8 mouse cellular contexts compared by ENCODE assay signal in genomic region chr19:45075323-45076035, GRCm38 (mm10). TPM values are rescaled to one million over a fixed set of nuclear protein-coding genes. Genes with fewer than 3 reads are reported as not detected.
DNase-seq lines count a peak whose midpoint lies in the region; ATAC-seq and TF ChIP-seq lines count a peak whose summit lies in the region.

No protein-coding gene starts in this region.

- H3K27ac ChIP-seq in lung, embryonic 15.5 days: peak overlapping the region; percentile 45
- H3K27ac ChIP-seq in heart, embryonic 15.5 days: peak overlapping the region; percentile 95
- H3K27ac ChIP-seq in liver, embryonic 11.5 days (ENCODE audit: low read depth, low read length): peak overlapping the region; percentile 8; the same call in 1 of the 2 replicates
- peak overlapping the region; percentile 22; the same call in 1 of the 2 replicates for H3K27ac ChIP-seq in olfactory bulb, adult 2 months (ENCODE audit: insufficient read depth, low read depth, low read length)

- H3K36me3 ChIP-seq in lung, embryonic 15.5 days: no peaks in the 10 kb centered on the region
- H3K36me3 ChIP-seq in heart, embryonic 15.5 days: no peaks in the 10 kb centered on the region
- no peaks in the 10 kb centered on the region for H3K36me3 ChIP-seq in liver, embryonic 11.5 days (ENCODE audit: control insufficient read depth, insufficient read depth, low read length)

- H3K4me2 ChIP-seq in lung, embryonic 15.5 days: peak overlapping the region; percentile 96
- H3K4me2 ChIP-seq in heart, embryonic 15.5 days: peak overlapping the region; percentile 99
- peak overlapping the region; percentile 85 for H3K4me2 ChIP-seq in liver, embryonic 11.5 days

- H3K4me1 ChIP-seq in lung, embryonic 15.5 days: peaks cover 56% of the 10 kb centered on the region
- H3K4me1 ChIP-seq in heart, embryonic 15.5 days (replicated peaks): peaks cover 61% of the 10 kb centered on the region
- H3K4me1 ChIP-seq in liver, embryonic 11.5 days (replicated peaks; ENCODE audit: control insufficient read depth, insufficient read depth, low read length): peaks cover 35% of the 10 kb centered on the region
- H3K4me1 ChIP-seq in olfactory bulb, adult 2 months (ENCODE audit: control insufficient read depth, insufficient read depth, low read length): peaks cover 29% of the 10 kb centered on the region

- peaks cover 54% of the 10 kb centered on the region for H3K27me3 ChIP-seq in lung, embryonic 15.5 days
- H3K27me3 ChIP-seq in heart, embryonic 15.5 days: peaks cover 43% of the 10 kb centered on the region
- peaks cover 51% of the 10 kb centered on the region for H3K27me3 ChIP-seq in liver, embryonic 11.5 days (replicated peaks; ENCODE audit: control insufficient read depth, insufficient read depth, low read length)

- peak; percentile 35 for ATAC-seq in lung, embryonic 15.5 days (ENCODE audit: borderline replicate concordance, extremely low read depth, low FRiP score, low TSS enrichment)
- ATAC-seq in heart, embryonic 15.5 days (replicated peaks; ENCODE audit: insufficient number of reproducible peaks, insufficient read depth, low FRiP score, low read depth): peak; percentile 34
- ATAC-seq in liver, embryonic 11.5 days (replicated peaks; ENCODE audit: low FRiP score): peak; percentile 33

- H3K4me3 ChIP-seq in lung, embryonic 15.5 days: peak overlapping the region; percentile 61
- H3K4me3 ChIP-seq in heart, embryonic 15.5 days: peak overlapping the region; percentile 68
- peak overlapping the region; percentile 68 for H3K4me3 ChIP-seq in liver, embryonic 11.5 days (ENCODE audit: low read depth, low read length)
- peak overlapping the region; percentile 99 for H3K4me3 ChIP-seq in olfactory bulb, adult 2 months (ENCODE audit: insufficient read depth, low read depth, low read length)

- TF ChIP-seq CTCF in brain, embryonic 14.5 days (IDR thresholded peaks at IDR 0.05; ENCODE audit: borderline replicate concordance, extremely low read depth, insufficient read depth, insufficient read length): 0 out of 2 replicates have a peak, but pooled peaks have one; percentile 10
- 0 out of 2 replicates have a peak, but pooled peaks have one; percentile 18 for TF ChIP-seq CTCF in olfactory bulb, adult 2 months (IDR thresholded peaks at IDR 0.05; ENCODE audit: insufficient read depth, low read depth, low read length)

- 1% methylated on average over 32 of the region's 32 CpGs for WGBS in lung, embryonic 15.5 days
- WGBS in heart, embryonic 15.5 days: 2% methylated on average over 32 of the region's 32 CpGs
- 2% methylated on average over 32 of the region's 32 CpGs for WGBS in liver, embryonic 11.5 days
- WGBS in olfactory bulb, adult 2 months: 3% methylated on average over 32 of the region's 32 CpGs

- no peak for TF ChIP-seq POLR2A in brain, embryonic 14.5 days (IDR thresholded peaks at IDR 0.05; ENCODE audit: borderline replicate concordance, extremely low read depth, insufficient read depth, insufficient read length, poor library complexity, severe bottlenecking)
- TF ChIP-seq POLR2A in olfactory bulb, adult 2 months (IDR thresholded peaks at IDR 0.05; ENCODE audit: insufficient read depth, low read depth, low read length): no peak

- H3K9me3 ChIP-seq in lung, embryonic 15.5 days: no peaks in the 10 kb centered on the region
- no peaks in the 10 kb centered on the region for H3K9me3 ChIP-seq in heart, embryonic 15.5 days (replicated peaks)
- no peaks in the 10 kb centered on the region for H3K9me3 ChIP-seq in liver, embryonic 11.5 days (ENCODE audit: control insufficient read depth, low read length)

- no peak for DNase-seq in lung, postnatal 10 days
- no peak for DNase-seq in brain, embryonic 14.5 days (ENCODE audit: low read depth)
- no peak for DNase-seq in liver, embryonic 11.5 days (ENCODE audit: low spot score)
- DNase-seq in ovary, postnatal 10 days (ENCODE audit: low spot score): no peak
- DNase-seq in right cerebral cortex, postnatal 4 days: no peak

- peak overlapping the region; percentile 81 for H3K9ac ChIP-seq in lung, embryonic 15.5 days
- peak overlapping the region; percentile 81 for H3K9ac ChIP-seq in heart, embryonic 15.5 days
- peak overlapping the region; percentile 77 for H3K9ac ChIP-seq in liver, embryonic 11.5 days (ENCODE audit: low read depth, low read length)

RNA-seq across cellular contexts. Expression of gene Kazald1, which starts 0.4 kb away (rescaled TPM):
- 4.9 and 6.4 TPM in 2 replicates for polyA plus RNA-seq in lung, embryonic 15.5 days (2015; fragmentation: Nextera tagmentation; extraction: Ambion mirVana)
- polyA plus RNA-seq in brain, embryonic 14.5 days (2012; rRNA removed): 1.5 and 3.0 TPM in 2 replicates
- 14.1 and 18.4 TPM in 2 replicates for polyA plus RNA-seq in heart, embryonic 15.5 days (2015; fragmentation: Nextera tagmentation; extraction: Ambion mirVana)
- 0.91 and 1.6 TPM in 2 replicates for polyA plus RNA-seq in liver, embryonic 11.5 days (2014; fragmentation: Nextera tagmentation; extraction: Ambion mirVana)
- not detected in 2 replicates for polyA plus RNA-seq in olfactory bulb, adult 2 months (2012; ENCODE audit: insufficient read depth, insufficient read length, low replicate concordance, missing spikeins)

RNA-seq across cellular contexts. Expression of gene Sfxn3, which starts 28.2 kb away (rescaled TPM):
- 20.5 and 21.7 TPM in 2 replicates for polyA plus RNA-seq in lung, embryonic 15.5 days (2015; fragmentation: Nextera tagmentation; extraction: Ambion mirVana)
- 83.3 and 93.1 TPM in 2 replicates for polyA plus RNA-seq in brain, embryonic 14.5 days (2012; rRNA removed)
- 16.1 and 22.1 TPM in 2 replicates for polyA plus RNA-seq in heart, embryonic 15.5 days (2015; fragmentation: Nextera tagmentation; extraction: Ambion mirVana)
- 6.3 and 6.8 TPM in 2 replicates for polyA plus RNA-seq in liver, embryonic 11.5 days (2014; fragmentation: Nextera tagmentation; extraction: Ambion mirVana)
- not detected in 2 replicates for polyA plus RNA-seq in olfactory bulb, adult 2 months (2012; ENCODE audit: insufficient read depth, insufficient read length, low replicate concordance, missing spikeins)

RNA-seq across cellular contexts. Expression of gene Pdzd7, which starts 30.0 kb away (rescaled TPM):
- polyA plus RNA-seq in lung, embryonic 15.5 days (2015; fragmentation: Nextera tagmentation; extraction: Ambion mirVana): 0.30 and 0.34 TPM in 2 replicates
- 8.8 and 9.8 TPM in 2 replicates for polyA plus RNA-seq in brain, embryonic 14.5 days (2012; rRNA removed)
- 0.11 and 0.16 TPM in 2 replicates for polyA plus RNA-seq in heart, embryonic 15.5 days (2015; fragmentation: Nextera tagmentation; extraction: Ambion mirVana)
- polyA plus RNA-seq in liver, embryonic 11.5 days (2014; fragmentation: Nextera tagmentation; extraction: Ambion mirVana): 0.09 TPM in 1 of 2 replicates, not detected in the other
- polyA plus RNA-seq in olfactory bulb, adult 2 months (2012; ENCODE audit: insufficient read depth, insufficient read length, low replicate concordance, missing spikeins): not detected in 2 replicates

Comparison
In these comparisons a context has a peak if more than half of its experiments do, and no peak if none do; other contexts are left out.
1. H3K27ac ChIP-seq: peak in every context shown above with its lines; median percentile 95 in heart, embryonic 15.5 days; 45 in lung, embryonic 15.5 days; 22 in olfactory bulb, adult 2 months; 8 in liver, embryonic 11.5 days.